Mouse (Mus musculus): Measurements from ENCODE around the gene Olfr788.

Gene Olfr788

GRCm38 (mm10) chr10:129470698-129471097, at the start of gene Olfr788:
Gene Olfr788 (plus strand): TSS chr10:129470998.
- DNase-seq: no peak

- DNase-seq: no peak
Measured at GRCm38 (mm10) chr10:129427006-129427405, 43.8 kb upstream of the Olfr788 start, which contains the start of gene Olfr786. Gene Olfr786 (plus strand): TSS chr10:129427306.

- DNase-seq: no peak
Measured at GRCm38 (mm10) chr10:129461562-129461961, 9.2 kb upstream of the Olfr788 start, which contains the start of gene Olfr787. Gene Olfr787 (plus strand): TSS chr10:129461862.

- no peak for DNase-seq
Measured at GRCm38 (mm10) chr10:129473256-129473655, 2.5 kb downstream of the Olfr788 start.

- DNase-seq: no peak
Measured at GRCm38 (mm10) chr10:129473723-129474122, 2.9 kb downstream of the Olfr788 start.

GRCm38 (mm10) chr10:129484452-129484851, 13.7 kb downstream of the Olfr788 start, which contains the start of gene Olfr789:
Gene Olfr789 (plus strand): TSS chr10:129484752.
- DNase-seq: no peak

- DNase-seq: no peak
Measured at GRCm38 (mm10) chr10:129490101-129490500, 19.3 kb downstream of the Olfr788 start.

GRCm38 (mm10) chr10:129498192-129498591, 27.4 kb downstream of the Olfr788 start, which contains the start of gene Olfr790:
Gene Olfr790 (plus strand): TSS chr10:129498492.
- no peak for DNase-seq

GRCm38 (mm10) chr10:129521492-129521891, 50.7 kb downstream of the Olfr788 start, which contains the start of gene Olfr791:
Gene Olfr791 (plus strand): TSS chr10:129521792.
- no peak for DNase-seq

Data from B cell, adult 2 months (primary cell).